Mouse (Mus musculus) urinary bladder, postnatal 36 days (tissue): Measurements from ENCODE around the gene Retn.

Experiments used
- DNase-seq, 2 experiments: peaks; one replicate each; pipeline ENCODE4 v3.0.0; 2022; ENCODE audit warnings: low spot score in 2 of 2, mixed read lengths in 1 of 2

Retn gene

GRCm38 (mm10) chr8:3660889-3661288 lies 5.3 kb downstream of the Retn start:
- DNase-seq = no peak

- no peak for DNase-seq
These were observed 8.8 kb downstream of the Retn start for GRCm38 (mm10) chr8:3664405-3664804.

- DNase-seq = no peak
These were observed 9.9 kb downstream of the Retn start, which contains the start of gene Mcemp1 for GRCm38 (mm10) chr8:3665507-3665906. Gene Mcemp1 (plus strand): TSS chr8:3665754.

- no peak for DNase-seq
These were observed 14.8 kb downstream of the Retn start for GRCm38 (mm10) chr8:3670388-3670787.

- peak; percentile 75 to 83 for DNase-seq
These were observed 16.5 kb downstream of the Retn start, which contains the start of gene Fcor for GRCm38 (mm10) chr8:3671980-3672491. Gene Fcor (minus strand): TSS chr8:3672362.

GRCm38 (mm10) chr8:3674671-3675070 lies 19.1 kb downstream of the Retn start:
- no peak for DNase-seq

GRCm38 (mm10) chr8:3676131-3676992 lies 20.8 kb downstream of the Retn start, which contains the start of gene Trappc5:
Gene Trappc5 (plus strand): TSS chr8:3676299.
- DNase-seq = peak; percentile 90 to 92

- peak in 1 of 2 experiments; percentile 15 for DNase-seq
These were observed 21.5 kb downstream of the Retn start for GRCm38 (mm10) chr8:3676993-3677579.

- DNase-seq = no peak
These were observed 23.3 kb downstream of the Retn start for GRCm38 (mm10) chr8:3678831-3679230.

GRCm38 (mm10) chr8:3679236-3679635 lies 23.7 kb downstream of the Retn start:
- DNase-seq = no peak

GRCm38 (mm10) chr8:3679656-3680055 lies 24.1 kb downstream of the Retn start:
- no peak for DNase-seq

- no peak for DNase-seq
These were observed 26.9 kb downstream of the Retn start for GRCm38 (mm10) chr8:3682435-3682834.

- no peak for DNase-seq
These were observed 28.0 kb downstream of the Retn start for GRCm38 (mm10) chr8:3683408-3684176.

GRCm38 (mm10) chr8:3684530-3684929 lies 29.0 kb downstream of the Retn start:
- DNase-seq = no peak

GRCm38 (mm10) chr8:3685422-3685821 lies 29.9 kb downstream of the Retn start:
- no peak for DNase-seq

- DNase-seq = no peak
These were observed 32.0 kb downstream of the Retn start for GRCm38 (mm10) chr8:3687537-3687936.

GRCm38 (mm10) chr8:3690774-3691173 lies 35.2 kb downstream of the Retn start:
- no peak for DNase-seq

GRCm38 (mm10) chr8:3694121-3694520 lies 38.6 kb downstream of the Retn start, which contains the start of gene Fcer2a:
Gene Fcer2a (minus strand): TSS chr8:3694175.
- DNase-seq = no peak

GRCm38 (mm10) chr8:3701491-3701890 lies 45.9 kb downstream of the Retn start:
- DNase-seq = no peak

GRCm38 (mm10) chr8:3705711-3706110 lies 50.1 kb downstream of the Retn start:
- DNase-seq = no peak

GRCm38 (mm10) chr8:3707611-3708010 lies 52.0 kb downstream of the Retn start:
- DNase-seq = no peak
